Mouse (Mus musculus) retina, postnatal 1 day (tissue): ENCODE data around the gene Snrpf.

ENCODE experiments used
- DNase-seq: peaks from one replicate; pipeline ENCODE4 v3.0.0-alpha.2; 2012

The Snrpf gene

DNA sequence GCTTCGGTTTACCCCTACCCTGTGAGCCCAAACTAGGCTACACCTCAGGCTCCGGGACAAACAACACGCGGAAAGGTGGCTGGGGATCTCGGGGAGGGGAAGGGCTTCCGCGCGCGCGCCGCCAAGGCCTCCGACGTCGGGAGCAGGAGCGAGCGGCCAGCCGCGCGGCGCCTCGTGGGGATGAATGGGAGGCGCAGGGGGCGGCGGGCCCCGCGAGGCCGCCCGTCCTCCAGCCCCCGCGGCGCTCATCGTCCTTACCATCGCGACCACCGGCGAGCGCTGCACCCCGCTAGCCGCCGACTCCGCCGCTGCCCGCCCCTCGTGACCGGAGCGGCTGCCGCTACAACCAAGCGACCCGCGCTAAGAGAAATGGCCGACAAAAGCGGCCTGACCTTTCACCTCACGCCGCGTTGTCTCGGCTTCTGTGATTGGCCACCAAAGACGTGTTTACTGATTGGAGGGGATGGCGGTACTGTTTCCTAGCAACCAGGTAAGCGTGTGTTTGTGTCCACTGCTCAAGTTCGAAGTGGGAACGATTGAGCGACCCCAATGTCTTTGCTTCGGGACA, at the start of gene Snrpf:
Gene Snrpf (minus strand): TSS at position 426 of the 568 bp plus-strand sequence.
- DNase-seq = peak; percentile 98

- DNase-seq = peak; percentile 80
These were observed 46.4 kb upstream of the Snrpf start for GRCm38 (mm10) chr10:93635941-93636340.

GRCm38 (mm10) chr10:93633971-93634370, 44.5 kb upstream of the Snrpf start:
- no peak for DNase-seq

DNA sequence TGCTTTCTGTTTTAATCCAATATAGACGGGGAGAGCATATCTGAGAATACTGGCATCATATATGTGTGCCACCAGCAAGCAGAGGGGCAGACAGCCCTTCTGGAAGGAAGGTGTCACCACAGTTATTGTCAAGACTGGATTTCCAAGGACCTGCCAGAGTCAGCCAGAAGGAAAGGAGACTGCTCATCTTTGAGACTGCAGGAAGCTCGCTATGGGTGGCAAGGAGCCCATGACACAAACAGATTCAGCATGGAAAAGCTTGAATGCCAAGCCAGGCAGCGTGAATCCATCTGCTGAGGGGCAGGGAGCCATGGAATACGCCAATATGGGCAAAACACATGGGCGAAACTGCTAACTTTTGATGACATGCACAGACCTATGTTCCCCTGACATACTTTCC, 44.1 kb upstream of the Snrpf start:
- no peak for DNase-seq

- DNase-seq = no peak
These were observed 42.6 kb upstream of the Snrpf start for GRCm38 (mm10) chr10:93632086-93632485.

DNA sequence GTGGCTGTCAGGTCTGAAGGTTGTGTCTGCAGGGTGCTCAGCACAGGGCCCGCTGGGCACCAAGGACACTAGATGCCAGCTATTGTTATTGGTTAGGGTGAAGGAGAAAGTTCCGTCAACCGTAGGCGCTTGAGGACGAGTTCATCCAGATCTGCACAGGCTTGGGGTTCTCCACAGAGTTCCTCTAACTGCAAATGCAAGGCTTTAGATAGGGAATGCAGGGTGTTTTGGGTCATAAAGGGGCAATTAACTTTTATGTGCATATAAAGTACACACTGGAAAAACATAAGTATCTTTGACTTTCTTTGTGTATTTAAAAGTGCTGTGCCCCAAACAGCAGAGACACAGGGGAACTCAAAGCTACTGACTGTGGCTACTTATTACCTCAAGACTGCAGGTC, 40.8 kb upstream of the Snrpf start:
- DNase-seq = no peak

DNA sequence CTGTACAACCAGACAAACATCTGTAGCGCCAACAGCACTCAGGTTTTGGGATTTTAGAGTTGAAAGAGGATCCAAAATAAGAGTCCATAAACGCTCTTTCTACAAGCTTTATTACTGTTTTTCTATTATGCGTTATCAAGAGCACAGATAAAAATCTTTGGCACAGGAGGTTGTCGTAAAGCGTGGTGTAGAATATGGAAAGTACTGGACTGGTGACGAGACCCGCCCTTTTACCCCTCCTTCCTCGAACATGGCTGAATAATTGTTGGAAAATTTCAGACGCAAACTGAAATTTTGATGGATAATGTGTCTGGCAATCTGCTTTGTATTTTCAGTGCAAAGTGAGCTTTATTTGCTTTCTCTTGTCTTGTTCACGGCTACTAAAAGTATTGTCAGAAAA, 34.6 kb upstream of the Snrpf start:
- no peak for DNase-seq

DNA sequence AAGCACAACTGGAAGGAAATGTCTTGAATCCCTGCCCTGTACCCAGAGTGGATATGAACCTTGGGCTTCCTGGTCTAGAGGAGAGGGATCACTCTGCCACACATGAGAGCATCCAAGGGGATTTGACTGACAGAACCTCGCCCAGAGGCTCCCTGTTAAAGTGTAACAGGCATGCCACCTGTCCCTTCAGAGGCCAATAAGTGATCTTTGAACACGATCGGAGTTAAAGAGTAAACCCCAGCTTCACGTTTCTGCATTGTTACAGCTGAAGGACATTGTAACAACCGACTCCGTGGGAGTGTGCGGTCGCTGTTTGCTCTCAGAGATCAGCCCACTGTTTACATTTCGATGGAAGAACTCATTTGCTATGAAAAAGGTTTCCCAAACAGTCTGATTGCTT, 34.2 kb upstream of the Snrpf start:
- no peak for DNase-seq

DNA sequence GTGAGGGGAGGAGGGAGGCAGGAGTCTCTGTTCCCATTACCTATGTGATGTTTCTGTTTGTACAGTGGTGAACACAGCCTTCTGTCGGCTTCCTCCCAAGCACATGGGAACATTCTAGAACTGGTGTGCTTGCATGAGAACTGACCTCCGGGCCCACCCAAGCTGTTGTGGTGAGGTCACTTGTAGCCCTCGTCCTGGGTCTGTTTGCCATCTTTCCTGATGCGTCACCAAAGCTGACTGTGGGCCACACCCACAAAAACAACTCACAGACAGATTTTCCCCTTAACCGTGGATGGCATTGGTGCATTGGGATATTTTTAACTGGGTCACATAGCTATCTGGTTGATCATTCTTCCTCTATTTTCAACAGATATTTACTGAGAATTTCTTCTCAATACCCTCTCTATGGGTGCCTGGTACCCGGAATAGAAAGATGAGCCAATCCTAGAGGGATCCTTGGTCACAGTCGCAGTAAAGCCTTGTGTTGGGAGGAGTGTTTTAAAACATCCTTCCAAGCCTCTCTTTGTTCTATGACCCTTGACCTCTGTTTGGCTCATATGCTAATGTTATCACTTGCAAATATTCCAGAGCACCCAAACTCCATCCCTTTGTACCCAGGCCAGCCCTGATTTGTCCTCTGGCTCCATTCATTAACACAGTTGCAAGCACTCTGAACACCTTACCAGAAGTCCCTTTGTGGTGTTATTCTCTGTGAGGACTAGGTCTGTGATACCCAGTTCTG, 31.1 kb upstream of the Snrpf start:
- DNase-seq = no peak

GRCm38 (mm10) chr10:93614850-93615249, 25.3 kb upstream of the Snrpf start:
- no peak for DNase-seq

DNA sequence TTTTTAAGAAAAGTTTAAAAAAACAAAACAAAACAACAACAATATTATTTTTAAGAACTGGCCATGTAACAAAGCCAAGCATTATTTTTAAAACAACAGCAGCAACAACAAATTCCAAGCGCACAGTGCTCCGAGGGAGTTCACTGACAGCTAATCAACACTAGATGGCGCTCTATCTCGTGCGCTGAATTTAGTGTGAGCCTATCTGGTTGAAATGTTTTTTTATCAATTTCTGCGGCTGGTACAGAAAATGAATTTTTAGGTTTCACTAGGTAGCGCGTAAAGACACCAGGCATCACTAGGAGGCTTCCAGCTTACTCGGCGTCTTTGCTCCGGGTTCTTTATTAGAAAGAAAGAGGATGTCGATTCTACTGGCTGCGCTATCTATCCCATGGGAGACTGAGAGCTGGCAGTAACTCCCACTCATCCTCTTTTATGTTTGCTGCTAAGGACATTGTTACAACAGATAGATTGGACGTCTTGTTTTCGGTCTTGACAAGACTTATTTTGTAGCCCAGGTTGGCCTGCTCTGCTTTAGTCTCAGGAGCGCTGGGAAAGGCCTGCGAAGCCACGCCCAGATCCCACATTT, 22.0 kb upstream of the Snrpf start:
- DNase-seq = peak; percentile 70

DNA sequence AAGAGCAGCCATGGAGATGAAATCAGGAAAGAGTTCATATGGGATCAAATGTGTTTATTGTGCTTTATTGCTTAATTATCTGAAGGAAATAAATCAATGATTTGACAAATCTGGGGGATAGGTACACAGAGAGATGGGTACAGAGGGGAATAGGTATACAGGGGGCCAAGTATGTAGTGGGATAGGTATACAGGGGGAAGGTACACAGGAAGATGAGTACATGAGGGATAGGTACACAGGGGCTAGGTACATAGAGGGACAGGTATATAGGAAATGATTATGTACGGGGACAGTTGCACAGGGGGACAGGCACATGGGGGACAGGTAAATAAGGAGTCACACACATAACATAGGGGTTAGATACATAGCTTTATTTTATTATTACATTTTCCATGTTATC, 21.4 kb upstream of the Snrpf start:
- DNase-seq = no peak

DNA sequence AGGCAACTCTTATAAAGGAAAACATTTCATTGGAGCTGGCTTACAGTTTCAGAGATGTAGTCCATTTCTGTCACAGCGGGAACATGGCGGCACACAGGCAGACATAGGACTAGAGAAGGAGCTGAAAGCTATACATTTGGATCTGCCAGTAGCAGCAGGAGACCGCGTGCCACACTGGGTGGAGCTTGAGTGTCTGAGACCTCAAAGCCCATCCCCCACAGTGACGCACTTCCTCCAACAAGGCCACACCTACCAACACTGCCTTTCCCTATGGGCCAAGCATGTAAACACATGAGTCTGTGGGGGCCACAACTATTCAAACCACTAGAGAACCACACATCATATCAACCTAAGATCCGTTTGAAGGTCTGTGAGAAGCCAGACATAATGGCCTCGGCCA, 19.7 kb upstream of the Snrpf start:
- no peak for DNase-seq

- peak; percentile 61 for DNase-seq
These were observed 18.5 kb upstream of the Snrpf start for GRCm38 (mm10) chr10:93608051-93608450.

- no peak for DNase-seq
These were observed 16.8 kb upstream of the Snrpf start for GRCm38 (mm10) chr10:93606326-93606725.

GRCm38 (mm10) chr10:93603256-93603655, 13.8 kb upstream of the Snrpf start:
- no peak for DNase-seq

DNA sequence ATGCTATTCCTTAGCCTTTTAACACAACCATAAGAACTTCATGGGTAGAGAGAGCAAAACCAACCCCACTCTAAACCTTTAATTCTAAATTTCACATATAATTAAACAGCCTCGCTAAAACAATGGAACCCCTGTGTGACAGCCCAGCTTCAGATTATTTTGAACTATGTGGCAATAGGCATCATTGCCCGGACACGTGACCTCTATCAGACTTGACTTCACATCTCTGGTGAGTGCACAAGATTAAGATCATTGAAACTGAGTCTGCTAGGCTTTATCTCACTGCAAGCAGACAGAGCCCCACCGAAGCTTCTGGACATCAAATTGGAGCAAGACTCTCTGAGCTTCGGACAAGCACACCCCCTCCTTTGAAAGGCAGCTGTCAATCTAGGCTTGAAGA, 12.8 kb upstream of the Snrpf start:
- no peak for DNase-seq

DNA sequence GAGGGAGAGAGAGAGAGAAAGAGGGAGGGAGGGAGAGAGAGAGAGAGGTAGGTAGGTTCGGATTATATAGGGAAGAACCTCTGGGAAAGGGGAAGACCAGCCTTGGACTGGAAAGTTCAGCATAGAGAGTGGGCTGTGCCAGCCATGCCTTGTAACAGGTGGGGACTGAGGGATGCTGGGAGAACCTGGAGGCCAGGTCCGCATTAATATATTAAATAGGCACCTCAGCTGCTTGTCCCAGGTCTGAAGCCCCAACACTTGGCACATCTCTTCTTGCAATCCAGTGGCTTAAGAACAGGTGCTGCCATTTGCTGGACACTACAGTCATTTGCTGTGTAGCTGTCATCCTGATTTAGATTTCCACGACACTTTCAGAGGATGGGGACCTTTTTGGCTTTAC, 7.1 kb upstream of the Snrpf start:
- no peak for DNase-seq

DNA sequence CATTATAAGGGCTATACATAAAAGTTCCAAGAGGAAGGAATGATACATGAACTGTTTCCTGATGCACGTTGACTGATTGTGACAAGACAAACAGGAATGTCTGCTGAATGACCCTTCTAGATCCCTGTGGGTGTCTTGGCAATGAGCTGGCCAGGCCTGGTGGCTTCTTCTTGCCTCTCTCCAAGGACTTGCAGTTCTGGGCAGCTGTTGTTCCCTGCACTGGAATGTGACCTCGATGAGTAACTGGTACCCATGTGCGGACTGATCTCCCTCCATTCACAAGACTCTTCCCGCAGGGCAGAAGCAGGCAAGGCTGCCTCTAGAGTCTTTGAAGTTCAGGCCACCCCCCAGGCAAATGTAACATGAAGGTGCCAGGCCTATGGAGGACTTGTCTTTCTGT, 6.3 kb upstream of the Snrpf start:
- DNase-seq = no peak

- peak; percentile 91 for DNase-seq
These were observed 4.5 kb upstream of the Snrpf start for GRCm38 (mm10) chr10:93594022-93594482.

GRCm38 (mm10) chr10:93592456-93592855, 3.0 kb upstream of the Snrpf start:
- DNase-seq = peak; percentile 29

- peak; percentile 38 for DNase-seq
These were observed 710 bp downstream of the Snrpf start for GRCm38 (mm10) chr10:93588796-93589195.

- peak; percentile 92 for DNase-seq
These were observed 12.1 kb downstream of the Snrpf start for GRCm38 (mm10) chr10:93577271-93577886.

- DNase-seq = no peak
These were observed 13.5 kb downstream of the Snrpf start for GRCm38 (mm10) chr10:93575960-93576359.
